Mouse (Mus musculus) mesoderm, embryonic 11.5 days (tissue): ENCODE data around the gene Trf.
"Not testable (repeated sequence)": the region's sequence is repeated elsewhere in the genome, so short reads cannot be mapped to it uniquely, and the experiment has no call there.

Experiments used
- DNase-seq: peaks from one replicate; pipeline ENCODE4 v3.0.0-alpha.2; 2012; ENCODE audit warnings: low read depth, low spot score

Gene Trf

DNA sequence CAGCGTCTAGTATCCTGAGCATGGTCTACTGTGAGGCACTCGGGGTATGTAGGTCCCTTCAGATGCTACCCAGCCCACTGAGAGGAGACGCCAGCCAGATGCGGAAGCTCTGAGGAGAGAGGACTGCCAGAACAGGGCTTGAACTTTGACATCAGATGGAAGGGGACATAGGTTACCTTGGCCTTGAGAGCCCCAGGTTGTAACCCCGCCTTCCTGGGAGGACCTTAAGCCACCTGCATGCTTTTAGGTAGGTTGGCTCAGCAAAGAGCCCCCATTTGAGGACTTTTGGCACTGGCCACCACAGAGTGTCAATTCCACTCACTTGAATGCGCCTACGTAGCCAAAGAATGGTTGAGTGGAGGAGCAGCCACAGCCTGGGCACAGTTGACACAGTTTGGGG, 5.5 kb downstream of the Trf start:
- no peak for DNase-seq

DNA sequence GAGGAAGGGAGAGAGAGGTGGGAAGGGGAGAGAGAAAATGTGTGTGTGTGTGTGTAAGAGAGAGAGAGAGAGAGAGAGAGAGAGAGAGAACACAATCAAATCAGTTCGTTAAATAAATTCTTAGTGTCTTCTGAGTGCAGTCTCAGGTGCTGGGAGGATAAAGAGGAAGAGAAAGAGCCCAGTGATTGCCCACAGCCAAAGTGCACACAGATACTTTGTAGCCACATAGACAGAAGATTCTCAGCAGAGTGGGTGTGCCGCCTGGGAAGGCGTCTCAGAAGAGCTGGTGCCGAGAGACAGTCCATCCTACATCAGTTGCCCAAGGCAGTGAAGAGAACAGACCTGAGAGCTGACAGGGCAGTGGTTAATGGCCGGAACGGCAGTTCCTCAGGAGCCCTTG, 16.0 kb downstream of the Trf start:
- no peak for DNase-seq

GRCm38 (mm10) chr9:103213631-103214030, 16.6 kb downstream of the Trf start:
- no peak for DNase-seq

DNA sequence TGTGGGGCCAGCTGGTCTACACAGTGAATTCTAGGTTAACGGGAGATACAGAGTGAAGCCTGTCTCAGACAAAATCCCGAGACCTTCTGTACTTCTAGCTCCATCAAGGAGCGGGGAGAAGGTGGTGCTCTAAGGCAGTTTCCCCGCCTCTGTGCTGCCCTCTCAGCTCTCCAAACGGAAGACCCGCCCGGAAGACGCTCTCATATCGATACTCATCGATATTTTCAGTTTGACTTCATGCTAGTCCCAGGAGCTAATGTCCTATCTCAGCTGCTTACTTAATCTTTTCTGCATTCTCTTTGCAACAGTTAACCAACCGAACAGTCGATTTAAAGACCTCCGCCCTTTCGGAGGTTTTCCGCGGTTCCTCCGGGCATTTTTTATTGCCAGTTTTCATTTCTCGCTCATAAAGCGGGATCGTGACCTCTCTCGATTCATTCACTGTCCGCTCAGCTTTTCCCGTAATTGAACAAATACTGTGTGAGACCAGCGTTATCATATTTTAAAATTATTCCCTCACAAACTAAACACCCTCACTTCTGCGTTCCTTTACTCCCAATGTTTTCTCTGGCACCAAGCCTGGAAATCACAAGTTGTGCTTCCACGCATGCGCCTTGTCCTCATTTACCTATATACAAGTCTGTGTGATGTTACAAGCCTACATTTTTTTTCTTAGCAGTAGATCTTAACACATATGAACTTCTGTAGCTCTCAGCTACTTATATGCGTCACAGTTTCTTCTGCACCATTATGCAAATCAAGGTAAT, 17.4 kb downstream of the Trf start:
- no peak for DNase-seq

DNA sequence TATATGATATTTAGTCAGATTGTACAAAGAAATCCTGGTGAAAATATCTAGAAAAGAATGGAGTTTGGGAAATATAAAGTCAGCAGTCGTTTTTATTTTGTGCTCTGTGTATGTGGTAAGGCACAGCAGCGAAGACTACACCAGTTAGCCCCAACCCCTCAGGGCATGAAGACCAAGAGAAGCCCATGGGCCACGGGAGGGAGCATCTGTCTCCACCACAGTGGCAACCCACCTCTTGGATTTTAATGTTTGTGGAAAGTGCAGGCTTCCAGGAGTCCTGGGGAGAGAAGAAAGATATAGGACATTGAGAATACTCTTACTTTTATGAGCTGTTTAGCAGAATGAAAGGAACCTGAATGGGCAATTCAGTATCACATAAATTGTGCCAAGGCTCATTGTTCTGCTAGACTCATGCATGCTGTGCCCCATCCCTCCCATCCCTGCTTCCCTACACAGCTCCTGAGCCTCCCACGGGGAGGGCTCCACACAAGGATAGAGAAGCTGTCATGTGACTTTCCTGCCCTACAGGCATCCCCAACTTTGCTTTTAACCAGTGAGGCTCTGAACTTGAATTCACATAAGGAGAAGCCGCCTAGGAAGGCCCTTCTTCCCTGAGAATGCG, 21.3 kb downstream of the Trf start:
- peak; percentile 51 for DNase-seq

- DNase-seq: peak; percentile 89
Observed at GRCm38 (mm10) chr9:103207846-103208245, 22.4 kb downstream of the Trf start.

DNA sequence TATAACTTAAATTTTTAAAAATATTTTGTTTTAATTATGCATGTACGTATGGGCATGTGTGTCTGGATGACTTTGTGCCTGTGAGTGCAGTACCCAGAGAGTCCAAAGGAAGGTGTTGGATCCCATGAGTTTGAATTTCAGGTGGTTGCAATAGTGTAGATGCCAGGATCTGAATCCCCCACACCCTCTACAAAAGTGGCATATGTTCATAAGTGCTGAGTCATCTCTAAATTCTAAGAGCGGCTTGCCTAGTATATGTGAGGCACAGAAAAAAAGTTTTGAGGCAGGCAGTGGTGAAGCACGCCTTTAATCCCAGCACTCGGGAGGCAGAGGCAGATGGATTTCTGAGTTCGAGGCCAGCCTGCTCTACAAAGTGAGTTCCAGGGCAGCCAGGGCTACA, 24.5 kb downstream of the Trf start:
- no peak for DNase-seq

DNA sequence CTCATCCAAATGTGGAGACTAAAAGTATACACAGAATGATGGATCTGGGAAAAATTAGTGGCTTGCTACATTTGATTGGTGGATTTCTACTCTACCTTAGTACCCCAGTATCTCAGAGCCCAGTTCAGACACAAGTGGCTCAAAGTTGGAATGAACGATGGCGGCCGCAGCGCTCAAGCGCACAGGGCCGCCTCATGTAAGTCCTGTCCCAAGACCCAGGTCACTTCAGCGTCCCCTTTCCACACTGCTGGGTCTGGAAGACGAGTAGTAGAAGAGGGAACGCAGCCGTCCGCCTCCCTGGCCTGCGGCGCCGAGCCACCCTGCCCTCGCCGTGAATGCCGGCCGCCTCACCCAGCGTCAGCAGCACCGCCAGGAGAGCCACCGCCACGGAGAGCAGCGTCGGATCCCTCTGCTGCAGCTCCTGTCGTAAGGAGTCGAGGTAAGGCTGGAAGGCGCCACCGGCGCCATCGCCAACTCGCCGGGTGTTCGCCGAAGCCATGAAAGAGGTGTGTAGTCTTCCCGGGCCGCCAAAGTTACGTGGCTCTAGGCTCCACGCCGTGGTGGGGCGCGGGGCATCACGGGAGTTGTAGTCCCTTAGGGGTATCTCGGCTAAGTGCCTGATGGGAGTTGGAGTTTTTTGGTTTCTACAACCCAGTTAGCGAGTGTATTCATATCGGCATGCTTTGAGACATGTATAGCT, 28.5 kb downstream of the Trf start, which contains the start of gene Srprb:
Gene Srprb (minus strand): TSS at position 577 of the 700 bp plus-strand sequence.
- peak; percentile 90 for DNase-seq

DNA sequence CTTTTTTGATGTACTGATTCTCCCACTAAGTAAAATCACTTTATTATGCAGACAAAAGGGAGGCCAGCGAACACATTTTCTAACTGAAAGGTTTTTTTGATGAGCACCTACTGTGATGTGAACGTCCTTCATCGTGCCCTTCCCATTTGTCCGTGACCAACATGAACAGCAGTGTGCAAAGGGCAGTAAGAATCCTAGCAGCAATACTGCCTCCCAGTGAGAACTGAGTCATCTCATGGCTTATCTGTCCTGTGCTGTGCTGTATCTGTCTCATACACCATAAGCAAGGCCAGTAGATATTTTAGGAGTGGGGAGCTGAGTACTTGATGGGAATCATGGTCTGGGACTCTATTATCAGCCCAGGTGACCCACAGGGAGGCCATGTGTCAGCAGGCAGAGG, 41.8 kb downstream of the Trf start:
- no peak for DNase-seq

DNA sequence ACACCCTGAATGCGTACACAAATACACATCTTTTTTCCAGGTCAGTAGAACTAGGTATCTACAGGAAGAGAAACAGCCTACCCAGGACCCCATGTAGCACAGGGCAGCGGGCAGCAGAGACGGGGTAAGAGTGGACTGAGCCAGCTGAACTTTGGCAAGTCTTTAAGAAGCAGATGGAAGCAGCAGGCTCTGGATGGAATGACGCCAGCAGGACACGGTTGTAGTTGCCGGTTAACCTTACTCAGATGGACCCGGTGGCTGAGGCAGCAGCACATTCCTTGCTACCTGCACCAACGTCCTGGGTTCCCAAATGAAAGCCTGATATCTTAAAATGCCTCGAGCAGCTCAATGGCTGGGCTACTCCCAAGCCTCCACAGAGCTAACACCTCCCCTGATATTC, 43.5 kb downstream of the Trf start:
- no peak for DNase-seq

- DNase-seq: no peak
Observed at GRCm38 (mm10) chr9:103185946-103186345, 44.3 kb downstream of the Trf start.

GRCm38 (mm10) chr9:103184855-103185254, 45.4 kb downstream of the Trf start:
- DNase-seq: no peak

DNA sequence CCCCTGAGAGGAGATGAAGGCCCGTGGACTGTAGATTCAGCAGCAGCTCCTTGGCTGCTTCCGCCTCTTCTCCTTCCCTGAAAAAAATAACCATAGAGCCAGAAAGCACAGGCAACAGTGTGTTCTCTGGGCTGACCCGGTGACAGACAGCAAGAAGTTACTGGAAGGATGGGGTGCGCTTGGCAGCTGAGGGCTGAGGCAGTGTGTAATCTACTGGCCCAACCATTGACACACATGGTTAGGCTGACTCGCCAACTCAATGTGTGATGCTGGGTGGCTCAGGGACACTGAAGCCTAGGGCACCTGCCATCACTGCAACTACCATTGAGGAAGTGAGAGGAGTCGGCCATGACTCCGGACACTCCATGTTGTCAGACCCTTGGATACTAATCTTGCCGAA, 48.4 kb downstream of the Trf start:
- no peak for DNase-seq

DNA sequence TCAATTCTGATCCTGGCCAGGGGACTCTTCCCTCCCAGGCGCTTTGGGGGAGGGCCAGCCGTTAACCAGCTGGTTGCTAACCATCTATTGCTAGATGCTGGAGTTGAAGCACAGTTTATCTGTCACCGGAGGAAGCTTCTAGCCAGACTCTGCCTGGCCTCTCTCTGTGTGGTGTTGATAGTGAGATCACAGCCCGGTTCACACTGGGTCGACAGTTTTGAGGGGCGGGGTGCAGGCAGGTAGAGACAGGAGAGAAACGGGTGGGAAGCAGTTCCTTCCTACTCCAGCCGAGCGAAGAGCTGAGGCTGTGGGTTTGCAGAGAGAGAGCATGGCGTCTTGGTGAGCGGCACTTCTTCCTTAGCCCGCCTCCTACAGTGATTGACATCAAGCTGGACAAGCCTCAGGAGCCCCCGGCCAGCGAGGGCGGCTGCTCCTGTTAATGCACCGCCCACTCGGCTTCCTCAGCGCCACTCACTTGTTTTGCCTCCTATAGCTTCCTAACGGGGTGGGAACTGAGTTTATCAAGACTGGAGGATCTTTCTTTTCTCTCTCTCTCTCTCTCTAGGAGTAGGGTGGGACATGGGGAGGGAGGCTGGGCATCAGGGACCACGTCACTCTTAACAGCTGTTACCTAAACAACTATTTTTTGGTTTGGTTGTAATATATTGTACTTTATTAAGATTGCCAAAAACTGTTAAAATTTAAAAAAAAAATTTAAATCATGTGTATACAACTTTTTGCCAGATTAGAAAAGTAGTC, 49.3 kb downstream of the Trf start:
- DNase-seq: peak; percentile 88

DNA sequence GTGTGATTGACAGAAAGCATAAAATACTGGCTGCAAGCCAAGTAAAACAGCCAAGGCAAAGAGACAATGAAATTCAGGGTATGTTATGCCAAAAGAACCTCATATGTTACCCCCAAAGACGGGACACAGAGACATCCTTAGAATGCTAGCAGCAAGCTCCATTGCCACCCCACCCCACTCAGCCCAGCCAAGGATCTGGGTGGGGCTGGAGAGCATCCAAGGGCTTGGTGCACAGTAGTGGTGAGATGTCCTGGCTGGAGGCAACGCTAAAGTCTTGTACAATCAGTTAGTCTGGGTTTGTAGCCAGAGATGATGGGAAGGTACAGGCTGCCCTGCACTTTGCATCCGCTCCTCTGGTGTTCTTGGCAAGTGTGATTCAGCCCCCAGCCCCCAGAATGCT, 49.9 kb downstream of the Trf start:
- DNase-seq: no peak

- no peak for DNase-seq
Observed at GRCm38 (mm10) chr9:103175692-103176091, 54.6 kb downstream of the Trf start.

DNA sequence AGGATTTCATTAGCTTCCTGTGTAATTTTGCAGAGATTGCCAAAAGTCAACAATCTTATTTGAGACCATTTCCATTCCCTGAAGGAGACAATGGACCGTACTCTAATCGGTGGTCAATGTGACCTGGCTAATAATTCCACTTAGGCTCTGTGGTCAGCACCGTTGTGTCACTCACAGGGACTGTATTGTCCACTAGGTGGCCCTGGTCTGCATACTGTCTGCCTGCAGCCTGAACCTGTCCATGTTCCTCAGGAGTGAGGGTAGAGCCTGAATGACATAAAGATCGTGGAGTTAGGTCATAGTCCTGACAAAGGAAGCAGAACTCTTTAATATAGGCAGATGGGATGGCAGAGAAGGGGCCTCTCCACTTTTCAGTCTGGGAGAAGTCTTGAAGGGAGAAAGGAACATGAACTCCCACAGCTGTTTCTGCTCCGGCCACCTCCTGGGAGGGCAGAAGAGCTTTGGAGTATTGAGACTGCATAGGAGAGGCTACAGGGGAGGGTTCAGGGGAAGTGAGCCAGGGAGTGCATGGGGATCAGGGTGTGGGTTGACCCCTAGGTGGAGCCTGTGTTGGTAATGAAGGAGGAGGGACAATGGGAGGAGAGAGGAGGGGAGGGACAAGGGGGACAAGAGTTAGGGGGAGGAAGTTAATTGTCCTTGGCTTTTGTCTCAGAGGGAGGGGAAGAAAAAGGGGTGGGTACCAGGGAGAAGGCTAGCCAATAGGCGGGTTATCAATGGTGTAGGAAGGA, 55.3 kb downstream of the Trf start:
- peak; percentile 10 for DNase-seq

- DNase-seq: no peak
Observed at GRCm38 (mm10) chr9:103168771-103169170, 61.5 kb downstream of the Trf start.

DNA sequence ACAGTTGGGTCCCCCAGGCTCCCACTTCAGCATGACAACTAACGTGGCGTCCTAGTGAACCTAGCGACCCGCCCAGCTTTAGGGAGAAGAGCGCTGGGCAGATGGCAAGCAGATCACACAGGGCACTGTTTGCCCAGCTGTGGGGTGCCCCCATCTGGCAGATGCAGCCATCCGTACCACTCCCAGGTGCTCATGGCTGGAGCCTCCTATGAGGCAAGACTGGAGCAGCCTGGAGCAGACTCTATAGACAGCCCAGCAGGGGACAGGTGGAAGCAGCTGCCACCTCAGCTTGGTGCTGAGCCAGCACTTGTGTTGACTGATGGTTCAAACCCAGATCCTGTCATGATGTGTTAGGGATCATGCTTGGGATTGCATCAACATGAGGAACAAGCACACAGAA, 62.2 kb downstream of the Trf start:
- DNase-seq: peak; percentile 9

- DNase-seq: no peak
Observed at GRCm38 (mm10) chr9:103163806-103164205, 66.4 kb downstream of the Trf start.

- DNase-seq: not testable (repeated sequence)
Observed at GRCm38 (mm10) chr9:103155158-103155557, 75.1 kb downstream of the Trf start.
